Mouse (Mus musculus): ENCODE data around the gene Mboat2. TPM values are rescaled to one million over a fixed set of nuclear protein-coding genes. Genes with fewer than 3 reads are reported as not detected.

Mboat2 gene
- total RNA-seq, 2 experiments from 2014 or later: 70.2 to 79.6 TPM

- no peak for DNase-seq (ENCODE audit: extremely low spot score in 1 of 2, low spot score in 1 of 2)
Measured at GRCm38 (mm10) chr12:24859357-24859756, 28.7 kb downstream of the Mboat2 start.

- peak in 1 of 2 experiments; percentile 31 for DNase-seq (ENCODE audit: extremely low spot score in 1 of 2, low spot score in 1 of 2)
Measured at GRCm38 (mm10) chr12:24860436-24860835, 29.8 kb downstream of the Mboat2 start.

GRCm38 (mm10) chr12:24863762-24864161 lies 33.1 kb downstream of the Mboat2 start:
- no peak for DNase-seq (ENCODE audit: extremely low spot score in 1 of 2, low spot score in 1 of 2)

GRCm38 (mm10) chr12:24866645-24867044 lies 36.0 kb downstream of the Mboat2 start:
- DNase-seq (ENCODE audit: extremely low spot score in 1 of 2, low spot score in 1 of 2): no peak

- DNase-seq (ENCODE audit: extremely low spot score in 1 of 2, low spot score in 1 of 2): no peak
Measured at GRCm38 (mm10) chr12:24868694-24869093, 38.0 kb downstream of the Mboat2 start.

GRCm38 (mm10) chr12:24869231-24869630 lies 38.6 kb downstream of the Mboat2 start:
- DNase-seq (ENCODE audit: extremely low spot score in 1 of 2, low spot score in 1 of 2): no peak

- no peak for DNase-seq (ENCODE audit: extremely low spot score in 1 of 2, low spot score in 1 of 2)
Measured at GRCm38 (mm10) chr12:24870901-24871300, 40.2 kb downstream of the Mboat2 start.

- DNase-seq (ENCODE audit: extremely low spot score in 1 of 2, low spot score in 1 of 2): peak in 1 of 2 experiments; percentile 21
Measured at GRCm38 (mm10) chr12:24872264-24872663, 41.6 kb downstream of the Mboat2 start.

GRCm38 (mm10) chr12:24872689-24873088 lies 42.0 kb downstream of the Mboat2 start:
- DNase-seq (ENCODE audit: extremely low spot score in 1 of 2, low spot score in 1 of 2): no peak

- no peak for DNase-seq (ENCODE audit: extremely low spot score in 1 of 2, low spot score in 1 of 2)
Measured at GRCm38 (mm10) chr12:24875908-24876307, 45.2 kb downstream of the Mboat2 start.

- no peak for DNase-seq (ENCODE audit: extremely low spot score in 1 of 2, low spot score in 1 of 2)
Measured at GRCm38 (mm10) chr12:24877231-24877630, 46.6 kb downstream of the Mboat2 start.

GRCm38 (mm10) chr12:24878090-24878489 lies 47.4 kb downstream of the Mboat2 start:
- no peak for DNase-seq (ENCODE audit: extremely low spot score in 1 of 2, low spot score in 1 of 2)

GRCm38 (mm10) chr12:24878735-24879362 lies 48.2 kb downstream of the Mboat2 start:
- no peak for DNase-seq (ENCODE audit: extremely low spot score in 1 of 2, low spot score in 1 of 2)

GRCm38 (mm10) chr12:24879613-24880029 lies 48.9 kb downstream of the Mboat2 start:
- DNase-seq (ENCODE audit: extremely low spot score in 1 of 2, low spot score in 1 of 2): no peak

GRCm38 (mm10) chr12:24883279-24883678 lies 52.6 kb downstream of the Mboat2 start:
- DNase-seq (ENCODE audit: extremely low spot score in 1 of 2, low spot score in 1 of 2): no peak

GRCm38 (mm10) chr12:24886800-24887199 lies 56.1 kb downstream of the Mboat2 start:
- DNase-seq (ENCODE audit: extremely low spot score in 1 of 2, low spot score in 1 of 2): no peak

- no peak for DNase-seq (ENCODE audit: extremely low spot score in 1 of 2, low spot score in 1 of 2)
Measured at GRCm38 (mm10) chr12:24889371-24890051, 58.8 kb downstream of the Mboat2 start.

GRCm38 (mm10) chr12:24890158-24890557 lies 59.5 kb downstream of the Mboat2 start:
- no peak for DNase-seq (ENCODE audit: extremely low spot score in 1 of 2, low spot score in 1 of 2)

GRCm38 (mm10) chr12:24890684-24891459 lies 60.2 kb downstream of the Mboat2 start:
- DNase-seq (ENCODE audit: extremely low spot score in 1 of 2, low spot score in 1 of 2): no peak

GRCm38 (mm10) chr12:24892536-24892935 lies 61.9 kb downstream of the Mboat2 start:
- no peak for DNase-seq (ENCODE audit: extremely low spot score in 1 of 2, low spot score in 1 of 2)

- DNase-seq (ENCODE audit: extremely low spot score in 1 of 2, low spot score in 1 of 2): no peak
Measured at GRCm38 (mm10) chr12:24893777-24894468, 63.2 kb downstream of the Mboat2 start.
